In the genomic region with DNA sequence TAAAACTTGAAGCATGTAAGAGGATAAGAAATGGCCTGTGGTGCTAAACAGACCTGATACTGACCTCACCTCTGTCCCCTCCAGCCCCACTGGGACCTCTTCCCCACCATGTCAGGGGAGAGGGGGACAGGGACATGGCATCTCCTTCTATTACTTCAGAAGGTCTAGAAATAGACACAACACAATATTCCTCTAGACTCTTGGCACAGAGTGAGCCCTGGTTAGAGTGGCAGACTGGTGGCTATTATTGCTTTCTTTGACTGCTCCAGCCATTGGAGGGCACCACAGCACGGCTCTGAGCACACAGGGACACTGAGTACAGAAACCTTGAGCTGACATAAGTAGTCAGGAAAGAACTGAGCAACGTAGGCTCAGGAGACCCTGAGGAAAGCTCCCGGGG, we compare ENCODE assay signal across 22 mouse cellular contexts.
DNase-seq lines count a peak whose midpoint lies in the region; TF ChIP-seq lines count a peak whose summit lies in the region.
"Had no signal": no experiment of that assay in that cellular context is flagged by ENCODE, and none has a peak within 500 bp of the region (broad histone marks: within the 10 kb centered on the region; RNA-seq: fewer than 3 reads in every experiment).

No protein-coding gene starts in this region.

- TF ChIP-seq POLR2A in heart, adult 2 months (IDR thresholded peaks at IDR 0.05; ENCODE audit: insufficient read depth, low read depth, low read length) = no peak
- no peak for TF ChIP-seq POLR2A in CH12.LX (IDR thresholded peaks at IDR 0.05; ENCODE audit: low read depth, low read length)

- intact Hi-C loops in gastrocnemius, adult 2 months (cut with DNase I) = no loop called here
- intact Hi-C loops in gastrocnemius, postnatal 14 days (cut with DNase I; ENCODE audit: low total_unique reads) = no loop called here
- intact Hi-C loops in heart, adult 2 months (cut with DNase I) = no loop called here
- intact Hi-C loops in heart, postnatal 14 days (cut with DNase I) = no loop called here
- intact Hi-C loops in heart, postnatal 10 days (cut with DNase I) = no loop called here
- intact Hi-C loops in heart, postnatal 36 days (cut with DNase I) = no loop called here

- no peaks in the 10 kb centered on the region for H3K9me3 ChIP-seq in CH12.LX (replicated peaks; ENCODE audit: low read length)
- H3K9me3 ChIP-seq: forebrain, embryonic 10.5 days; forebrain, embryonic 13.5 days; heart, embryonic 12.5 days; heart, embryonic 15.5 days; hindbrain, embryonic 13.5 days had no signal

- H3K36me3 ChIP-seq in heart, adult 2 months (ENCODE audit: control insufficient read depth, insufficient read depth, low read length) = no peaks in the 10 kb centered on the region
- no peaks in the 10 kb centered on the region for H3K36me3 ChIP-seq in CH12.LX (replicated peaks in 1 of 2; ENCODE audit: control insufficient read depth in 1 of 2, insufficient read depth in 1 of 2, low read length in 1 of 2)
- H3K36me3 ChIP-seq: forebrain, embryonic 10.5 days; heart, embryonic 12.5 days; heart, embryonic 15.5 days; hindbrain, embryonic 13.5 days had no signal

- dilution Hi-C loops in CH12.LX (cut with MboI; ENCODE audit: extremely low pct_ligation_motif_present, extremely low pct_unique_long_range_greater_than_20kb, low sequenced_read_pairs) = no loop called here

- H3K79me2 ChIP-seq in heart, adult 2 months (replicated peaks; ENCODE audit: control insufficient read depth, insufficient read depth, low read length) = no peaks in the 10 kb centered on the region
- no peaks in the 10 kb centered on the region for H3K79me2 ChIP-seq in CH12.LX (replicated peaks; ENCODE audit: control insufficient read depth, extremely low read depth, insufficient read depth, poor library complexity, severe bottlenecking)

- 66% methylated on average over 3 of the region's 3 CpGs for WGBS in heart, adult 2 months

- TF ChIP-seq RAD21 in CH12.LX (IDR thresholded peaks at IDR 0.05; ENCODE audit: low read depth, low read length) = peak; percentile 17

- TF ChIP-seq EP300 in heart, adult 2 months (IDR thresholded peaks at IDR 0.05; ENCODE audit: insufficient read depth, low read depth, low read length) = no peak
- TF ChIP-seq EP300 in CH12.LX (IDR thresholded peaks at IDR 0.05; ENCODE audit: low read length) = no peak

- H3K27me3 ChIP-seq in heart, adult 2 months (ENCODE audit: control insufficient read depth, insufficient read depth, low read length) = no peaks in the 10 kb centered on the region
- no peaks in the 10 kb centered on the region for H3K27me3 ChIP-seq in CH12.LX (replicated peaks)
- H3K27me3 ChIP-seq: heart, embryonic 12.5 days; heart, embryonic 15.5 days; hindbrain, embryonic 13.5 days had no signal

- TF ChIP-seq CTCF in gastrocnemius, adult 2 months (IDR thresholded peaks at IDR 0.05) = 0 out of 2 replicates have a peak, but pooled peaks have one; percentile 2
- TF ChIP-seq CTCF in heart, adult 2 months (IDR thresholded peaks at IDR 0.05) = peak; percentile 29; the same call in 1 of the 2 replicates
- TF ChIP-seq CTCF in CH12.LX (conservative IDR thresholded peaks at IDR 0.05 in 1 of 2, IDR thresholded peaks at IDR 0.05 in 1 of 2; ENCODE audit: low read depth in 2 of 2, low read length in 2 of 2) = peak in 1 of 2 experiments; percentile 40; a peak in 2 of 4 replicates

- in situ Hi-C loops in CH12.LX (cut with MboI; ENCODE audit: low pct_ligation_motif_present, low pct_unique_long_range_greater_than_20kb, low sequenced_read_pairs) = no loop called here

- H3K9ac ChIP-seq in heart, adult 2 months (ENCODE audit: low read depth, low read length) = no peak overlapping the region
- H3K9ac ChIP-seq in CH12.LX (ENCODE audit: insufficient read depth, low read depth) = no peak overlapping the region
- H3K9ac ChIP-seq: forebrain, embryonic 13.5 days; heart, embryonic 12.5 days; heart, embryonic 15.5 days; hindbrain, embryonic 13.5 days had no signal

- peak; percentile 30 for DNase-seq in gastrocnemius, adult 2 months
- DNase-seq in gastrocnemius, postnatal 14 days = no peak
- DNase-seq in heart, adult 2 months = peak in 1 of 2 experiments; percentile 33
- DNase-seq in heart, postnatal 14 days = no peak
- DNase-seq in heart, postnatal 10 days = peak; percentile 31 to 40
- no peak for DNase-seq in heart, postnatal 36 days
- DNase-seq in CH12.LX (ENCODE audit: extremely low read depth) (no peak), adipocyte (ENCODE audit: low spot score) (no peak)
- DNase-seq: adrenal gland, adult 8-10 months; adrenal gland, postnatal 25 days; B cell, adult 2 months; cerebellum, adult 11-12 months; cerebellum, adult 8-10 months; cerebellum, postnatal 10 days; cerebellum, postnatal 36 days; kidney, adult 18-20 months; kidney, adult 9 months had no signal

- no peak overlapping the region for H3K4me3 ChIP-seq in gastrocnemius, adult 2 months
- H3K4me3 ChIP-seq in heart, adult 2 months = no peak overlapping the region
- H3K4me3 ChIP-seq in CH12.LX (replicated peaks in 1 of 3; ENCODE audit: low read depth in 2 of 3, low read length in 2 of 3, poor library complexity in 1 of 3) = no peak overlapping the region
- H3K4me3 ChIP-seq: forebrain, embryonic 10.5 days; forebrain, embryonic 13.5 days; heart, embryonic 12.5 days; heart, embryonic 15.5 days; hindbrain, embryonic 13.5 days had no signal

- no peak overlapping the region for H3K4me2 ChIP-seq in CH12.LX (ENCODE audit: insufficient read depth, low read depth, poor library complexity, severe bottlenecking)
- H3K4me2 ChIP-seq: forebrain, embryonic 13.5 days; heart, embryonic 12.5 days; heart, embryonic 15.5 days; hindbrain, embryonic 13.5 days had no signal

- H3K4me1 ChIP-seq in heart, adult 2 months (ENCODE audit: control insufficient read depth, insufficient read depth, low read length) = no peaks in the 10 kb centered on the region; the same call in 1 of the 2 replicates
- H3K4me1 ChIP-seq in CH12.LX (ENCODE audit: control insufficient read depth in 1 of 2, insufficient read depth in 2 of 2) = peaks cover 0 to 2% of the 10 kb centered on the region in 2 experiments; a peak in 2 of 4 replicates
- H3K4me1 ChIP-seq: forebrain, embryonic 10.5 days had no signal

- no peak overlapping the region for H3K27ac ChIP-seq in gastrocnemius, adult 2 months
- H3K27ac ChIP-seq in heart, adult 2 months = peak overlapping the region; percentile 4
- no peak overlapping the region for H3K27ac ChIP-seq in CH12.LX (ENCODE audit: insufficient read depth, low read depth)
- H3K27ac ChIP-seq: forebrain, embryonic 10.5 days; forebrain, embryonic 13.5 days; heart, embryonic 15.5 days; hindbrain, embryonic 13.5 days had no signal

TF ChIP-seq in CH12.LX, 34 proteins besides CTCF, POLR2A, EP300 and RAD21:
- no peak for TF ChIP-seq RCOR1 (conservative IDR thresholded peaks at IDR 0.05; ENCODE audit: low read depth, low read length)
- TF ChIP-seq GABPA (IDR thresholded peaks at IDR 0.05; ENCODE audit: insufficient replicate concordance, low read depth, low read length) = no peak
- TF ChIP-seq ZKSCAN1 (IDR thresholded peaks at IDR 0.05; ENCODE audit: borderline replicate concordance, low read depth, low read length) = no peak
- TF ChIP-seq SMC3 (IDR thresholded peaks at IDR 0.05; ENCODE audit: low read depth, low read length) = peak; percentile 19; the same call in 1 of the 2 replicates
- no peak for TF ChIP-seq NELFE (IDR thresholded peaks at IDR 0.05; ENCODE audit: low read depth, low read length)
- no peak for TF ChIP-seq ZC3H11A (IDR thresholded peaks at IDR 0.05; ENCODE audit: low read depth, low read length)
- TF ChIP-seq CHD1 (IDR thresholded peaks at IDR 0.05; ENCODE audit: low read depth, low read length) = no peak
- TF ChIP-seq E2F4 (IDR thresholded peaks at IDR 0.05; ENCODE audit: insufficient replicate concordance, low read depth, low read length) = no peak
- no peak for TF ChIP-seq USF1 (IDR thresholded peaks at IDR 0.05; ENCODE audit: low read depth, low read length)

Comparison
In these comparisons a context has a peak if more than half of its experiments do, and no peak if none do; other contexts are left out.
1. DNase-seq: peak in gastrocnemius, adult 2 months (single experiment) and heart, postnatal 10 days (2 of 2); none in gastrocnemius, postnatal 14 days (single experiment), heart, postnatal 14 days (0 of 2), heart, postnatal 36 days (0 of 2), CH12.LX (single experiment) and adipocyte (single experiment).